Mouse (Mus musculus) liver, adult 2 months (tissue): ENCODE results near the gene Siglec1. TPM values are rescaled to one million over a fixed set of nuclear protein-coding genes. Genes with fewer than 3 reads are reported as not detected.

ENCODE experiments used
- DNase-seq: peaks from one replicate; pipeline ENCODE4 v3.0.0-alpha.2; 2011; ENCODE audit warnings: low read depth, low spot score; ENCODE audit errors: extremely low read depth
- H3K27ac ChIP-seq: fragments of 200-500 bp; replicated peaks from 2 replicates; pipeline ENCODE4 v1.5.1; 2012; ENCODE audit warnings: low read depth, mild to moderate bottlenecking, control low read depth, inconsistent platforms, low read length; ENCODE audit not compliant: insufficient read depth
- H3K27me3 ChIP-seq: fragments of 200-500 bp; 2 replicates; pipeline ENCODE4 v1.6.1; 2012; ENCODE audit warnings: mild to moderate bottlenecking, moderate library complexity, low read length, inconsistent platforms; ENCODE audit not compliant: control insufficient read depth, insufficient read depth
- H3K36me3 ChIP-seq: fragments of 200-500 bp; 2 replicates; pipeline ENCODE4 v1.6.1; 2012; ENCODE audit warnings: low read length, inconsistent platforms; ENCODE audit not compliant: control insufficient read depth, insufficient read depth
- H3K4me1 ChIP-seq: fragments of 200-500 bp; 2 replicates; pipeline ENCODE4 v1.6.1; 2011; ENCODE audit warnings: low read length; ENCODE audit not compliant: control insufficient read depth, insufficient read depth
- H3K4me3 ChIP-seq: fragments of 200-500 bp; 2 replicates; pipeline ENCODE4 v1.5.1; 2011; ENCODE audit warnings: low read depth, mild to moderate bottlenecking, control low read depth, low read length, moderate library complexity; ENCODE audit not compliant: insufficient read depth
- H3K79me2 ChIP-seq: fragments of 200-500 bp; 2 replicates; pipeline ENCODE4 v1.6.1; 2012; ENCODE audit warnings: inconsistent platforms, mild to moderate bottlenecking, low read length, moderate library complexity; ENCODE audit not compliant: control insufficient read depth, insufficient read depth
- H3K9ac ChIP-seq: fragments of 200-500 bp; 2 replicates; pipeline ENCODE4 v1.6.1; 2012; ENCODE audit warnings: low read depth, mild to moderate bottlenecking, control low read depth, inconsistent platforms, low read length
- CTCF ChIP-seq: fragments of 200-500 bp; IDR thresholded peaks from 2 replicates; pipeline ENCODE4 v1.5.1; 2011; ENCODE audit warnings: low read depth, low read length, control low read depth
- POLR2A ChIP-seq: fragments of 200-500 bp; IDR thresholded peaks from 2 replicates; pipeline ENCODE4 v1.6.1; 2011; ENCODE audit warnings: low read length, control low read depth; ENCODE audit not compliant: insufficient read depth; ENCODE audit errors: extremely low read depth
- WGBS: fragments of 180-500 bp; shearing (Covaris S2); methylation state at CpG from one replicate; pipeline ENCODE4 v1.1.7; 2018; 5-methylcytosine and 5-hydroxymethylcytosine counted together
- polyA plus RNA-seq: library from polyadenylated mRNA; depleted of rRNA; stranded (reverse); fragments of >200 nt; gene quantifications from 2 replicates; pipeline ENCODE4 v1.2.3, GENCODE M21; 2012
- total RNA-seq: library from RNA; depleted of rRNA; stranded (reverse); fragments of >200 nt; gene quantifications from 2 replicates; pipeline ENCODE4 v1.2.3, GENCODE M21; 2014

Siglec1 gene
- total and polyA plus RNA-seq, 2 experiments: 4.5 to 9.9 TPM

DNA sequence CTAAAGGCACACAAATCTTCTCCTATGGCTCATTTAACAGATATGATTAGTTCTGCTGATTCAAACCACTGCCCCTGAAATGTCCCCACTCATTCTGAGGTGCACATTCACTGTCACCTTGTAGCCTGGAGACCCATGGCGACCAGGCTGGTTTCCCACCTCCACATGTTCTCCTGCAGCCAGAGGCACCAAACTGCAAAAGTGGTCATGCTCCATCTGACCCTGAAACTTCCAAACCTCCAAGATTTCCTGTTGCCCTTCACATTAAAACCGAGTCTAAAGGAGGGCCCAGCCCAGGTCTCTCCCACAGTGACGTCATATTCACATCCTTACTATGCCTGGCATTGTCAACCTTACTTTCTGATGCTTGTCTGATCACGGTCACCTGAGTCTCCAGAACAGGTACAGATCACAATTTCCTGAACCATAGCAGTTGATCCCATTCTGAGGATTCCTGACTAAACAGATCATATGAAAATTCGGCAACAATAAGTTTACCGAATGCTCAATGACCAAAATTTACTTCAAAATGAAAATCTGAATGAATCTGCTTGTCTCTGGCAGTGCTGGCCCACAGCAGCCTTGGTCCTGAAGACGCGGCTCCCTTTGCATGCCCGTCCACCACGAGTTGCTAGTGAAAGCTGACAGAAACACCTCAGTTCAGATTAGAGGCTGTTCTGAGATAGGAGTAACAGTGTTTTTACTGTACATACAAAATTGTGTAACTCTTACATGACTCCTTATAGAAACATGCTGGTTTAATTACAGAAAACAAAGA is 45.7 kb upstream of the Siglec1 start:
- Histone ChIP-seq H3K27ac (no peak overlapping the region), H3K36me3 (no peaks in the 10 kb centered on the region), H3K4me3 (no peak overlapping the region), H3K9ac (no peak overlapping the region), H3K27me3 (no peaks in the 10 kb centered on the region; the same call in 1 of the 2 replicates), H3K79me2 (no peaks in the 10 kb centered on the region), H3K4me1 (no peaks in the 10 kb centered on the region)
- TF ChIP-seq POLR2A (no peak), CTCF (no peak)
- 85% methylated on average over 10 of the region's 10 CpGs for WGBS
- DNase-seq: no peak

DNA sequence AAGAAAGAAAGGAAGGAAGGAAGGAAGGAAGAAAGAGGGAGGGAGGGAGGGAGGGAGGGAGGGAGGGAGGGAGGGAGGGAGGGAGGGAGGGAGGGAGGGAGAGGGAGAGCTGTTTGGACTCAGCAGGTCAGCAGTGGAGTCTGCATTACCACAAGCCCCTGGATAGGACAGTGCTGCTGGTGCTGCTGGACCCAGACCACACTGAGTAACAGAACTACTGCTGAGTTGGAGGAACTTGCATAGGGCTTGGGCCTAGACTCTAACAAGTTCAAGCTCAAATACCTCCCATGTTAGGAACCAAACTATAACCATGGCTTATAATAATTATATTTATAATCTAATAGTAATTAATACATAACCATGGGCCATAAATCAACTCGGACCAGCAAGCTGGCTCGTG is 44.3 kb upstream of the Siglec1 start:
- WGBS: 87% methylated on average over 2 of the region's 2 CpGs
- no peaks in the 10 kb centered on the region for H3K4me1 ChIP-seq
- no peak for DNase-seq
- no peaks in the 10 kb centered on the region for H3K79me2 ChIP-seq
- no peaks in the 10 kb centered on the region; the same call in 1 of the 2 replicates for H3K27me3 ChIP-seq
- TF ChIP-seq POLR2A: no peak
- no peak overlapping the region for H3K4me3 ChIP-seq
- no peaks in the 10 kb centered on the region for H3K36me3 ChIP-seq
- H3K9ac ChIP-seq: no peak overlapping the region
- no peak overlapping the region for H3K27ac ChIP-seq

DNA sequence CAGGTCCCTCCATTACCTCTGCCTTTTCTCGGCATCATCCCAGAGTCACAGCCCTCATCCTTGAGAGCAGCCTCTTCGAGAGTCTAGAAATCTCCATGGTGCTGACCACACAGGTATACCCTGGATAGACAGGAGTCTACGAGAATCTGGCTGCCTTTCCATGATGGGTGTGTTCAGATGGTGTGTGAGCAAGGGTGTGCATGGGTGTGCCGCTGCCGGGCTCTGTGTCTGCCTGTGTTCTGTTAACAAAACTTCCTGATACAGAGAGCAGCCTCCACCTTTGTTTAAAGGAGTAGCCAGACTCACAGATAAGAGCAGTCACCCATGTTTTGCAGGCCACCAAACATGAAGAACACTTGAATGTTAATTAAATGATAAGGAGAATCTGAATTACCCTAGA is 43.3 kb upstream of the Siglec1 start:
- H3K9ac ChIP-seq: no peak overlapping the region
- no peaks in the 10 kb centered on the region; the same call in 1 of the 2 replicates for H3K27me3 ChIP-seq
- H3K4me3 ChIP-seq: no peak overlapping the region
- WGBS: 74% methylated on average over 5 of the region's 5 CpGs
- TF ChIP-seq CTCF: no peak
- no peak for TF ChIP-seq POLR2A
- no peak for DNase-seq
- no peaks in the 10 kb centered on the region for H3K36me3 ChIP-seq
- no peak overlapping the region for H3K27ac ChIP-seq
- H3K79me2 ChIP-seq: no peaks in the 10 kb centered on the region
- no peaks in the 10 kb centered on the region for H3K4me1 ChIP-seq

DNA sequence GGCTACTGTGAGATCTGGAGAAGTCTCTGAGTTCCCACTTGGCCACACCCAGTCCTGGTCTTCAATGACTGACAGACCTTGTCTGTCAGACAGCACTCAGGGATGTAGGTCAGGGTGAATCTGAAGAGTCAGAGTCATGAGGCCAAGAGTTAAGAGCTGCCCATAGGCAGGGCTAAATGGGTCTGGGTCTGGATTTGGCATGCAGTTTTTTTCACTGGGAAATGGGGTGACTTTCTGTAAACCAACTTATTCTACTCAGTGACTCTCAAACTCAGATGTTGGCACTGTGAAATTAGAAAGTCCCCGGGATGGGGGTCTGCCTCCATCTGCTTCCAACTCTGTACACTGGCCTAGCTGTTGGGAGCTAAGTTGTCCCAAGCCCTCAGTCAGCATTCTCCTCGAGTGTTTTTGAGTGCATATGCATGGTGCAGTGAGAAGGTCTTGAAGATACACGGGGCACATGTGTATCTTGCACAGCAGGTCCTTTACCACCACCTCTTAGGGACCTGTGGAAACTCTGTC is 42.1 kb upstream of the Siglec1 start:
- Histone ChIP-seq H3K27me3 (no peaks in the 10 kb centered on the region; the same call in 1 of the 2 replicates), H3K4me3 (no peak overlapping the region), H3K27ac (no peak overlapping the region), H3K4me1 (no peaks in the 10 kb centered on the region), H3K9ac (no peak overlapping the region), H3K79me2 (no peaks in the 10 kb centered on the region), H3K36me3 (no peaks in the 10 kb centered on the region)
- no peak for DNase-seq
- TF ChIP-seq CTCF: no peak
- no peak for TF ChIP-seq POLR2A
- WGBS: 79% methylated on average over 3 of the region's 3 CpGs

DNA sequence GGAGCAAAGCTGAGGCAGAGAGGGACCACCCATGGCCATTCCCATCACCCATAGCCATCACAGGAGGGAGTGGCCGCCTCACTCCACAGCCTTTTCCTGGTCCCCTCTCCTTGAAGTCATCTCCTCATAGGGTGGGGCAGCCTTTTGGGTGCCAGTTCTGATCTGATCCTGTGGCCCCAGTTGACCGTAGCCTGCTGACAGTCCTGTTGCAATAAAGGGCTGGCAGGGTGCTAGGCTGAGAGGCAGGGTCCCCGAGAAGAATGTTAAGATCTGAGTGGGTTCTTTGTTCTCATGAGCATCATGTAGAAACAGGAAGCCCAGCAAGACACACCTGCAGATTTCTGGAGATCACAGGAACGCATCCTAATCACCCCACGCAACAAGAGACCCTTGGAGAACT is 41.6 kb upstream of the Siglec1 start:
- Histone ChIP-seq H3K27me3 (no peaks in the 10 kb centered on the region; the same call in 1 of the 2 replicates), H3K4me3 (0 out of 2 replicates have a peak overlapping the region, but pooled peaks have one; percentile 2), H3K4me1 (no peaks in the 10 kb centered on the region), H3K36me3 (no peaks in the 10 kb centered on the region), H3K79me2 (no peaks in the 10 kb centered on the region), H3K9ac (no peak overlapping the region), H3K27ac (no peak overlapping the region)
- no peak for DNase-seq
- TF ChIP-seq POLR2A: no peak
- no peak for TF ChIP-seq CTCF
- WGBS: 80% methylated on average over 5 of the region's 5 CpGs
